Mouse (Mus musculus) T-helper 1 cell (primary cell): ENCODE results near the gene Styxl1.

Experiments
- in situ Hi-C: fragments of 300-600 bp; cut with MboI, MseI; formaldehyde crosslinking; loops from one replicate; pipeline ENCODE4 v1.15.1; 2025; ENCODE audit warnings: high pct_unique_total_duplicates

The Styxl1 gene

GRCm38 (mm10) chr5:135725991-135726390, 52.2 kb downstream of the Styxl1 start:
- in situ Hi-C loops = no loop called here

GRCm38 (mm10) chr5:135725391-135725841, 52.8 kb downstream of the Styxl1 start:
- in situ Hi-C loops = no loop called here

- in situ Hi-C loops = no loop called here
These were observed 53.5 kb downstream of the Styxl1 start for GRCm38 (mm10) chr5:135724536-135725322.

- in situ Hi-C loops = no loop called here
These were observed 54.9 kb downstream of the Styxl1 start for GRCm38 (mm10) chr5:135723165-135723751.

- in situ Hi-C loops = no loop called here
These were observed 56.1 kb downstream of the Styxl1 start for GRCm38 (mm10) chr5:135722121-135722520.

GRCm38 (mm10) chr5:135721076-135721475, 57.1 kb downstream of the Styxl1 start:
- in situ Hi-C loops = no loop called here

- in situ Hi-C loops = no loop called here
These were observed 58.1 kb downstream of the Styxl1 start for GRCm38 (mm10) chr5:135720121-135720520.

- in situ Hi-C loops = loop anchor here (10.0 kb wide), 1 partner anchor 1345 kb away; no protein-coding TSS in a partner anchor
These were observed 58.5 kb downstream of the Styxl1 start for GRCm38 (mm10) chr5:135719586-135720120.

GRCm38 (mm10) chr5:135715624-135716023, 62.6 kb downstream of the Styxl1 start:
- in situ Hi-C loops = loop anchor here (10.0 kb wide), 1 partner anchor 1349 kb away; no protein-coding TSS in a partner anchor

- in situ Hi-C loops = loop anchor here (10.0 kb wide), 1 partner anchor 1351 kb away; no protein-coding TSS in a partner anchor
These were observed 64.6 kb downstream of the Styxl1 start for GRCm38 (mm10) chr5:135713441-135714218.

GRCm38 (mm10) chr5:135712803-135713202, 65.4 kb downstream of the Styxl1 start:
- in situ Hi-C loops = loop anchor here (10.0 kb wide), 1 partner anchor 1352 kb away; no protein-coding TSS in a partner anchor

- in situ Hi-C loops = loop anchor here (10.0 kb wide), 1 partner anchor 1353 kb away; no protein-coding TSS in a partner anchor
These were observed 66.4 kb downstream of the Styxl1 start for GRCm38 (mm10) chr5:135711582-135712355.

- in situ Hi-C loops = loop anchor here (10.0 kb wide), 1 partner anchor 1354 kb away; no protein-coding TSS in a partner anchor
These were observed 67.5 kb downstream of the Styxl1 start for GRCm38 (mm10) chr5:135710599-135711214.

- in situ Hi-C loops = loop anchor here (10.0 kb wide), 2 partner anchors 1355 to 1585 kb away; partner anchors contain the start of gene Ufsp1
These were observed 68.5 kb downstream of the Styxl1 start for GRCm38 (mm10) chr5:135709716-135710115.

- in situ Hi-C loops = loop anchor here (10.0 kb wide), 1 partner anchor 1587 kb away; the partner anchor contains the start of gene Ufsp1
These were observed 70.3 kb downstream of the Styxl1 start for GRCm38 (mm10) chr5:135707855-135708254.

GRCm38 (mm10) chr5:135707039-135707438, 71.1 kb downstream of the Styxl1 start:
- in situ Hi-C loops = loop anchor here (10.0 kb wide), 1 partner anchor 1588 kb away; the partner anchor contains the start of gene Ufsp1

GRCm38 (mm10) chr5:135705383-135705782, 72.8 kb downstream of the Styxl1 start:
- in situ Hi-C loops = loop anchor here (10.0 kb wide), 1 partner anchor 1589 kb away; the partner anchor contains the start of gene Ufsp1

- in situ Hi-C loops = loop anchor here (10.0 kb wide), 1 partner anchor 1591 kb away; the partner anchor contains the start of gene Ufsp1
These were observed 74.8 kb downstream of the Styxl1 start for GRCm38 (mm10) chr5:135703431-135703830.

GRCm38 (mm10) chr5:135702682-135703192, 75.4 kb downstream of the Styxl1 start:
- in situ Hi-C loops = loop anchor here (10.0 kb wide), 1 partner anchor 1592 kb away; the partner anchor contains the start of gene Ufsp1
